9 mouse cellular contexts compared by ENCODE assay signal in the genomic region with DNA sequence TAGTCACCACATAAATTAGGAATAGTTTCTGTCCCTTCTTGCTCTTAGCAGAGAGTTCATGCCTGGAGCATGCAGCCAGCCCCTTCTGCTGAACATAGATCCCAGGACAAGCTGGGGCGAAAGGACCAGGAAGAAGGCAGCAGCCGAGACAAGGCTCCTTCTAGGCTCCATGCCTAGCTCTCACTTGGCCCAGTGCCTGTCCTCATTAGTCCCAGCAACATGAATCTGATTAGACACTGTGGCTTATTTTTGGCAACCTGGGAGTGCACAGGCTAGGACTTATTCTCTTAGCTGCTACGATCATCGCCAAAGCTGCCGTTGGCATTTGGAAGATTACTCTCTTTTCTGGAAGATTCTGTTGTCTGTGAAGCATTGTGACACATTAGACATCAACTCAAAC.
A peak's percentile ranks its signal among the peaks of the same experiment; 100 is the strongest.
DNase-seq lines count a peak whose midpoint lies in the region; ATAC-seq lines count a peak whose summit lies in the region.
"Had no signal": no experiment of that assay in that cellular context is flagged by ENCODE, and none has a peak within 500 bp of the region (broad histone marks: within the 10 kb centered on the region; RNA-seq: fewer than 3 reads in every experiment).

No protein-coding gene starts in this region.

- no peak overlapping the region for H3K9ac ChIP-seq in kidney, embryonic 15.5 days
- no peak overlapping the region for H3K9ac ChIP-seq in liver, embryonic 11.5 days (ENCODE audit: low read depth, low read length)

- no peak overlapping the region for H3K27ac ChIP-seq in kidney, embryonic 15.5 days
- H3K27ac ChIP-seq in liver, embryonic 11.5 days (ENCODE audit: low read depth, low read length), result no peak overlapping the region

- intact Hi-C loops in heart, postnatal 14 days (cut with DNase I), result no loop called here

- WGBS in kidney, embryonic 15.5 days, result 80% methylated on average over 5 of the region's 5 CpGs
- 80% methylated on average over 5 of the region's 5 CpGs for WGBS in liver, embryonic 11.5 days

- H3K27me3 ChIP-seq in kidney, embryonic 15.5 days, result no peaks in the 10 kb centered on the region
- no peaks in the 10 kb centered on the region for H3K27me3 ChIP-seq in liver, embryonic 11.5 days (replicated peaks; ENCODE audit: control insufficient read depth, insufficient read depth, low read length)

- 0 out of 2 replicates have a peak, but pooled peaks cover 4% of the 10 kb centered on the region for H3K4me1 ChIP-seq in kidney, embryonic 15.5 days
- H3K4me1 ChIP-seq in liver, embryonic 11.5 days (replicated peaks; ENCODE audit: control insufficient read depth, insufficient read depth, low read length), result no peaks in the 10 kb centered on the region

- H3K9me3 ChIP-seq in kidney, embryonic 15.5 days (replicated peaks), result no peaks in the 10 kb centered on the region
- no peaks in the 10 kb centered on the region for H3K9me3 ChIP-seq in liver, embryonic 11.5 days (ENCODE audit: control insufficient read depth, low read length)

- H3K4me2 ChIP-seq in kidney, embryonic 15.5 days, result no peak overlapping the region
- H3K4me2 ChIP-seq in liver, embryonic 11.5 days, result no peak overlapping the region

- DNase-seq in kidney, adult 18-20 months, result peak; percentile 33
- DNase-seq in cerebellum, adult 9-11 months, result peak; percentile 32
- DNase-seq in heart, postnatal 14 days, result peak; percentile 34 to 59
- peak; percentile 14 to 69 for DNase-seq in left cerebral cortex, adult 8-10 months (ENCODE audit: low spot score in 2 of 2)
- DNase-seq in right cerebral cortex, postnatal 4 days, result peak; percentile 80
- no peak for DNase-seq in liver, embryonic 11.5 days (ENCODE audit: low spot score)
- DNase-seq in urinary bladder, postnatal 4 days (ENCODE audit: low spot score in 2 of 2), result no peak

- H3K36me3 ChIP-seq in kidney, embryonic 15.5 days, result no peaks in the 10 kb centered on the region
- no peaks in the 10 kb centered on the region for H3K36me3 ChIP-seq in liver, embryonic 11.5 days (ENCODE audit: control insufficient read depth, insufficient read depth, low read length)

- no peak overlapping the region for H3K4me3 ChIP-seq in kidney, embryonic 15.5 days (replicated peaks)
- H3K4me3 ChIP-seq in liver, embryonic 11.5 days (ENCODE audit: low read depth, low read length), result no peak overlapping the region
- H3K4me3 ChIP-seq: erythroblast, embryonic 14.5 days had no signal

- no peak for ATAC-seq in kidney, embryonic 15.5 days (replicated peaks; ENCODE audit: low FRiP score)
- ATAC-seq in liver, embryonic 11.5 days (replicated peaks; ENCODE audit: low FRiP score), result no peak

Comparison
In these comparisons a context has a peak if more than half of its experiments do, and no peak if none do; other contexts are left out.
1. DNase-seq: peak in kidney, adult 18-20 months (single experiment), cerebellum, adult 9-11 months (single experiment), heart, postnatal 14 days (2 of 2), left cerebral cortex, adult 8-10 months (2 of 2) and right cerebral cortex, postnatal 4 days (single experiment); none in liver, embryonic 11.5 days (single experiment) and urinary bladder, postnatal 4 days (0 of 2).